Mouse (Mus musculus) right cerebral cortex, postnatal 36 days (tissue): ENCODE results near the gene Hoxa5.

Source experiments
- DNase-seq, 2 experiments: peaks; one replicate each; pipeline ENCODE4 v3.0.0; 2022; ENCODE audit warnings: low spot score in 2 of 2, mixed read lengths in 1 of 2

Hoxa5 gene

GRCm38 (mm10) chr6:52178918-52179665, 25.3 kb downstream of the Hoxa5 start:
- no peak for DNase-seq

GRCm38 (mm10) chr6:52177806-52178205, 26.6 kb downstream of the Hoxa5 start:
- DNase-seq, result no peak

- no peak for DNase-seq
Observed at GRCm38 (mm10) chr6:52177061-52177735, 27.2 kb downstream of the Hoxa5 start, which contains the start of gene 5730596B20Rik. TSS of gene 5730596B20Rik (plus strand) at chr6:52177498.

GRCm38 (mm10) chr6:52176391-52176790, 28.0 kb downstream of the Hoxa5 start:
- no peak for DNase-seq

GRCm38 (mm10) chr6:52175864-52176263, 28.5 kb downstream of the Hoxa5 start:
- no peak for DNase-seq

- no peak for DNase-seq
Observed at GRCm38 (mm10) chr6:52174968-52175751, 29.2 kb downstream of the Hoxa5 start.

- DNase-seq, result no peak
Observed at GRCm38 (mm10) chr6:52173648-52174047, 30.7 kb downstream of the Hoxa5 start.

- DNase-seq, result no peak
Observed at GRCm38 (mm10) chr6:52172501-52172900, 31.9 kb downstream of the Hoxa5 start.

GRCm38 (mm10) chr6:52171938-52172337, 32.4 kb downstream of the Hoxa5 start:
- DNase-seq, result no peak

GRCm38 (mm10) chr6:52171331-52171730, 33.1 kb downstream of the Hoxa5 start:
- no peak for DNase-seq

GRCm38 (mm10) chr6:52170898-52171223, 33.5 kb downstream of the Hoxa5 start:
- DNase-seq, result no peak

- DNase-seq, result no peak
Observed at GRCm38 (mm10) chr6:52170166-52170897, 34.1 kb downstream of the Hoxa5 start.

GRCm38 (mm10) chr6:52169499-52170165, 34.8 kb downstream of the Hoxa5 start:
- DNase-seq, result no peak

- DNase-seq, result no peak
Observed at GRCm38 (mm10) chr6:52168191-52169055, 36.0 kb downstream of the Hoxa5 start.

- DNase-seq, result no peak
Observed at GRCm38 (mm10) chr6:52167736-52168161, 36.6 kb downstream of the Hoxa5 start.

- no peak for DNase-seq
Observed at GRCm38 (mm10) chr6:52167176-52167575, 37.2 kb downstream of the Hoxa5 start.

- no peak for DNase-seq
Observed at GRCm38 (mm10) chr6:52166431-52167077, 37.8 kb downstream of the Hoxa5 start.

GRCm38 (mm10) chr6:52165441-52166370, 38.7 kb downstream of the Hoxa5 start:
- DNase-seq, result no peak
